Mouse (Mus musculus) lung, adult 2 months (tissue): ENCODE measurements around the gene Pax5. TPM values are rescaled to one million over a fixed set of nuclear protein-coding genes. Genes with fewer than 3 reads are reported as not detected.
A peak's percentile ranks its signal among the peaks of the same experiment; 100 is the strongest.
"Not testable (repeated sequence)": the region's sequence is repeated elsewhere in the genome, so short reads cannot be mapped to it uniquely, and the experiment has no call there.

Experiments used
- DNase-seq: peaks from one replicate; pipeline ENCODE4 v3.0.0; 2022
- H3K4me1 ChIP-seq: fragments of 200-500 bp; 2 replicates; pipeline ENCODE4 v1.6.1; 2011; ENCODE audit warnings: low read length; ENCODE audit not compliant: control insufficient read depth, insufficient read depth
- H3K4me3 ChIP-seq: fragments of 200-500 bp; replicated peaks from 2 replicates; pipeline ENCODE3; 2011; ENCODE audit warnings: low read depth, mild to moderate bottlenecking, control low read depth, low read length; ENCODE audit errors: extremely low read depth
- CTCF ChIP-seq: fragments of 200-500 bp; IDR thresholded peaks from 2 replicates; pipeline ENCODE4 v1.5.1; 2011; ENCODE audit warnings: mild to moderate bottlenecking, low read length, control low read depth; ENCODE audit not compliant: insufficient read depth
- POLR2A ChIP-seq: fragments of 200-500 bp; IDR thresholded peaks from 2 replicates; pipeline ENCODE4 v1.6.1; 2011; ENCODE audit warnings: low read depth, mild to moderate bottlenecking, control low read depth, low read length, borderline replicate concordance; ENCODE audit errors: extremely low read depth
- WGBS: fragments of 180-500 bp; shearing (Covaris S2); methylation state at CpG from one replicate; pipeline ENCODE4 v1.1.7; 2018; 5-methylcytosine and 5-hydroxymethylcytosine counted together
- polyA plus RNA-seq: library from polyadenylated mRNA; depleted of rRNA; stranded (reverse); fragments of >200 nt; gene quantifications from 2 replicates; pipeline ENCODE4 v1.2.3, GENCODE M21; 2012; rRNA removed

Pax5 gene
- 6.1 and 6.7 TPM in 2 replicates for polyA plus RNA-seq

DNA sequence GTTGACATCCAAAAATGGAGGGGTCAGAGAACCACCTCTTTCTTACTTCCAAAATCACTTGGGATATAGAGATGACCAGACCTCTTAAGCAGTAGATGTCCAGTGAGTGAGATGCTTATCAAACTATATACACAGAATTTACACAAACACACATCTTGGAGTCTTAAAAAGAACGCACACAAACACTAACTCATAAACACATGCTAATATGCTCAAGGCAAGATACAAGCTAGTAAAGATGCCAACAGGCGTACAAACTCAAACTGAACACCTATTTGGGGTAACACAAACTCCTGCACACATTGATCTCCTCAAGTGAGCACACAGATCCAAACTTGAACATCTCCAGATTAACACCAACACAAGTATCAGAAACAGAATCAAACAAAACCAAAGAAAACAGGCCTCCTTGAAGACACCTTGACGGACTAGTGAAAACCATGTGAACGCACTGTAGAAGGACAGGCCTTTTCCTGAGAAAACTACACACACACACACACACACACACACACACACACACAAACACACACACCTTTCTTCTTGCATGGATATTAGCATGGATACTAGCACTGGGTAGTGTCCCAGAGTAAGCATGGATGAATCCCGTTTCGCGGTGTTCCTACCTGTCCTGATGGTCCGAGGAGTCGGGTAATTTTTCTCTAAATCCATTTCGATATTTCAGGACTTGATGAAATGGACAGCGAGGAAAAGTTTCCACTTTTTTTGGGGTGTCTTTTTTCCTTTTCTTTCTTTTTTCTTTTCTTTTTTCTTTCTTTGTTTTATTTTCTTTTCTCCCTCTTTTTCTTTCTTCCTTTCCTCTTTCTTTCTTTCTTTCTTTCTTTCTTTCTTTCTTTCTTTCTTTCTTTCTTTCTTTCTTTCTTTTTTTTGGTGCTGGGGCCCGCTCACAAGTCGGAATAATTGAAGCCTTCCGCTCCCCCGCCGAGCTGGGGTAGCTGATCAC lies at the start of gene Pax5:
Gene Pax5, minus strand, starts transcription at position 748 of the 961 bp plus-strand sequence.
- no peak for DNase-seq
- no peaks in the 10 kb centered on the region; the same call in 1 of the 2 replicates for H3K4me1 ChIP-seq
- WGBS = 34% methylated on average over 16 of the region's 16 CpGs
- TF ChIP-seq POLR2A (no peak), CTCF (no peak)
- peak within 1 kb of the TSS; percentile 32 for H3K4me3 ChIP-seq

DNA sequence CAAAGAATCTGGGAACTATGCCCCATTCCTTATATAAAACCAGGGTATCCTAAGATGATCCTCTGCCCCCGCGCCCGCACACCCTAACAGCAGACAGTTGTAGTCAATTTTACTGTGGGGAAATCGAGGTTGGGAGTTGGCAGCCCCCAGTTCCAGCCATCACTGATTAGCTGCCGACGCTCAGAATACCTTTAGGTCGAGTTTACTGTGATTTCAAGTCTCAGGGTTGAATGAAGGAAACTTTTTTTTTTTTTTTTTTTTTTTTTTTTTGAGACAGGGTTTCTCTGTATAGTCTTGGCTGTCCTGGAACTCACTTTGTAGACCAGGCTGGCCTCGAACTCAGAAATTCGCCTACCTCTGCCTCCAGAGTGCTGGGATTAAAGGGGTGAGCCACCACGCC lies 46.8 kb upstream of the Pax5 start:
- peak overlapping the region; percentile 86 for H3K4me3 ChIP-seq
- DNase-seq, H3K4me1 ChIP-seq: not testable (repeated sequence)
- whole genome bisulfite sequencing = 6% methylated on average over 10 of the region's 10 CpGs

GRCm38 (mm10) chr4:44756134-44756951 lies 46.1 kb upstream of the Pax5 start:
- peak overlapping the region; percentile 86 for H3K4me3 ChIP-seq
- TF ChIP-seq CTCF = no peak
- TF ChIP-seq POLR2A = peak; percentile 94
- H3K4me1 ChIP-seq = peaks cover 2% of the 10 kb centered on the region
- under 1% methylated on average over 60 of the region's 60 CpGs for WGBS
- DNase-seq = peak; percentile 91

GRCm38 (mm10) chr4:44755553-44756133 lies 45.4 kb upstream of the Pax5 start, which contains the start of gene Zcchc7:
Zcchc7 (plus strand) TSS chr4:44755877.
- Histone ChIP-seq H3K4me3 (peak within 1 kb of the TSS; percentile 86), H3K4me1 (peaks cover 2% of the 10 kb centered on the region)
- TF ChIP-seq CTCF (no peak), POLR2A (no peak)
- DNase-seq = peak; percentile 82
- 4% methylated on average over 15 of the region's 15 CpGs for WGBS

- DNase-seq = no peak
- TF ChIP-seq POLR2A (no peak), CTCF (no peak)
- no peaks in the 10 kb centered on the region for H3K4me1 ChIP-seq
- no peak overlapping the region for H3K4me3 ChIP-seq
- 67% methylated on average over 1 of the region's 1 CpGs for WGBS
Observed at GRCm38 (mm10) chr4:44740471-44740870, 30.2 kb upstream of the Pax5 start.

DNA sequence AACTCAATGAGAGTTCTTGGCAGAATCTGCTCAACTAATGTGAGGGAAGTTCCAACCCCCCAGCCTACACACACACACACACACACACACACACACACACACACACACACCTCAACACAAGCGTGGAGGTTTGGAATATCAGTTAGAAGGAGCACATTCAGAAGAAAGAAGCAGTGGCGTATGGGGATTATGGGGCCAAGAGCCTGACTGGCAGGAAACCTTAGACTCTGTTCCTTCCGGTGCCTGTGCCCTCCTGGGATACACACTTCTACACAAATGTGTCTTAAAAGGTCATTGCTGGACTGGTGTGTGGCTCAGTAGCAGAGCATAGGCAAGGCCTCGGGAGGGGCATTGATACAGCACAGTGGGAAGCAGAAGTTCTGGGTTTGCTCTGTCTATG lies 10.9 kb upstream of the Pax5 start:
- 85% methylated on average over 4 of the region's 4 CpGs for WGBS
- no peak for TF ChIP-seq POLR2A
- TF ChIP-seq CTCF = no peak

DNA sequence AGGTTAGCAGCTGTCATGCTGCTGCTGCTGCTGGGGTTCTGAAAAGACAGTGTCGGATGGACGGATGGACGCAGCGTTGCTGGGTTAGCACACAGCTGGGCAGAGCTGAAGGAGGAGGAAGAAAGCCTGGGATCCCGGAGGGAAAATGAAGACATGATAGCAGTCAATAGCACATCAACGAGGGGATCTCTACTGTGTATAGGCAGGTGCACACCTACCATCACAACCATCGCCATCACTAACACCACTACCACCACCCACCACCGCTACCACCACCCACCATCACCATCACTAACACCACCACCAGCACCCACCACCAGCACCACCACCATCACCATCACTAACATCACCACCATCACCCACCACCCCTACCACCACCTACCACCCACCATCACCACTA lies 9.8 kb upstream of the Pax5 start:
- no peak for DNase-seq
- TF ChIP-seq CTCF (no peak), POLR2A (no peak)
- WGBS = 86% methylated on average over 8 of the region's 8 CpGs

More for the DNA sequence above, 10.9 kb upstream of the Pax5 start:
- Histone ChIP-seq H3K4me3 (no peak overlapping the region), H3K4me1 (no peaks in the 10 kb centered on the region)
- DNase-seq = no peak

DNA sequence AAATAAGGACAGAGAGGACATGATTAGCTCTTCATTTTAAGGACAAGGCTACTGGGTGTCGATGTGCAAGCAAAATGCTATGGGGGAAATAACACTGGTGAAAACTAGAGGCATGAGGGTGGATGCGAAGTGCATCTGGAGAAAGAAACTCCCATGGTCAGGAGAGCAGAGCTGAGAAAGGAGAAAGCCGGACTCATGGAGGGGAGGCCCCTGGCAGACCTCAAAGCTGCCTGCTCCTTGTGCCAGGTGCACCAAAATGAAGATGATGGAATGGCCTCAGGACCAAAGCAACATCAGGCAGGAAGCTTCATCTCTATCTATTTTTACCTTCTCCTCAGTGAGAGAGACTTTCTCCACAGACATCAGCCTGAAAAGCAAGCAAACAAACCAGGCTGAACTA lies 7.4 kb upstream of the Pax5 start:
- Histone ChIP-seq H3K4me1 (no peaks in the 10 kb centered on the region; the same call in 1 of the 2 replicates), H3K4me3 (no peak overlapping the region)
- no peak for TF ChIP-seq POLR2A
- no peak for TF ChIP-seq CTCF
- 76% methylated on average over 3 of the region's 3 CpGs for WGBS
- no peak for DNase-seq

More for the DNA sequence above, 9.8 kb upstream of the Pax5 start:
- no peaks in the 10 kb centered on the region for H3K4me1 ChIP-seq
- H3K4me3 ChIP-seq = no peak overlapping the region

- TF ChIP-seq POLR2A = no peak
- TF ChIP-seq CTCF = no peak
- WGBS = 7% methylated on average over 10 of the region's 10 CpGs
- no peak overlapping the region for H3K4me3 ChIP-seq
Observed at GRCm38 (mm10) chr4:44716391-44716790, 6.1 kb upstream of the Pax5 start.

More at GRCm38 (mm10) chr4:44716391-44716790, 6.1 kb upstream of the Pax5 start:
- H3K4me1 ChIP-seq = no peaks in the 10 kb centered on the region; the same call in 1 of the 2 replicates
- DNase-seq = no peak
